Mouse (Mus musculus): ENCODE data around the gene Parp3. TPM values are rescaled to one million over a fixed set of nuclear protein-coding genes. Genes with fewer than 3 reads are reported as not detected.

Gene Parp3
- polyA plus RNA-seq, 1 experiment from 2014 or later: 0.70 TPM

GRCm38 (mm10) chr9:106448498-106449031, 28.2 kb downstream of the Parp3 start:
- peak; percentile 60 for ATAC-seq
- no peak overlapping the region for H3K27ac ChIP-seq (ENCODE audit: low read length)
- H3K4me1 ChIP-seq (replicated peaks; ENCODE audit: control insufficient read depth, insufficient read depth, low read length): peaks cover 38% of the 10 kb centered on the region
- peak overlapping the region; percentile 58 for H3K9ac ChIP-seq (replicated peaks; ENCODE audit: low read depth, low read length)
- H3K4me3 ChIP-seq (replicated peaks; ENCODE audit: low read length): peak overlapping the region; percentile 44
- H3K27me3 ChIP-seq (replicated peaks; ENCODE audit: control insufficient read depth, insufficient read depth, low read length): no peaks in the 10 kb centered on the region
- H3K36me3 ChIP-seq (ENCODE audit: control insufficient read depth, insufficient read depth): no peaks in the 10 kb centered on the region
- H3K9me3 ChIP-seq (ENCODE audit: control insufficient read depth, low read length): no peaks in the 10 kb centered on the region
- 1% methylated on average over 23 of the region's 23 CpGs for WGBS
- H3K4me2 ChIP-seq (ENCODE audit: low read length): peak overlapping the region; percentile 78

- Histone ChIP-seq H3K27ac (ENCODE audit: low read length) (peak overlapping the region; percentile 43), H3K4me2 (ENCODE audit: low read length) (peak overlapping the region; percentile 78), H3K9ac (replicated peaks; ENCODE audit: low read depth, low read length) (peak overlapping the region; percentile 76), H3K36me3 (ENCODE audit: control insufficient read depth, insufficient read depth) (no peaks in the 10 kb centered on the region), H3K27me3 (replicated peaks; ENCODE audit: control insufficient read depth, insufficient read depth, low read length) (no peaks in the 10 kb centered on the region), H3K4me3 (replicated peaks; ENCODE audit: low read length) (peak overlapping the region; percentile 61), H3K4me1 (replicated peaks; ENCODE audit: control insufficient read depth, insufficient read depth, low read length) (peaks cover 35% of the 10 kb centered on the region), H3K9me3 (ENCODE audit: control insufficient read depth, low read length) (no peaks in the 10 kb centered on the region)
- 37% methylated on average over 9 of the region's 9 CpGs for WGBS
- 0 out of 2 replicates have a peak, but pooled peaks have one; percentile 10 for ATAC-seq
Measured at GRCm38 (mm10) chr9:106447951-106448350, 28.8 kb downstream of the Parp3 start.

- peak within 1 kb of the TSS; percentile 58 for H3K27ac ChIP-seq (ENCODE audit: low read length)
- H3K9me3 ChIP-seq (ENCODE audit: control insufficient read depth, low read length): no peaks in the 10 kb centered on the region
- peaks cover 29% of the 10 kb centered on the region for H3K4me1 ChIP-seq (replicated peaks; ENCODE audit: control insufficient read depth, insufficient read depth, low read length)
- H3K4me2 ChIP-seq (ENCODE audit: low read length): peak within 1 kb of the TSS; percentile 78
- peak within 1 kb of the TSS; percentile 61 for H3K4me3 ChIP-seq (replicated peaks; ENCODE audit: low read length)
- H3K36me3 ChIP-seq (ENCODE audit: control insufficient read depth, insufficient read depth): no peaks in the 10 kb centered on the region
- H3K27me3 ChIP-seq (replicated peaks; ENCODE audit: control insufficient read depth, insufficient read depth, low read length): no peaks in the 10 kb centered on the region
- ATAC-seq: peak; percentile 82
- under 1% methylated on average over 24 of the region's 24 CpGs for WGBS
- peak within 1 kb of the TSS; percentile 76 for H3K9ac ChIP-seq (replicated peaks; ENCODE audit: low read depth, low read length)
Measured at GRCm38 (mm10) chr9:106447348-106447747, 29.4 kb downstream of the Parp3 start, which contains the start of the genes Abhd14b and Abhd14a. Gene Abhd14b, plus strand, starts transcription at chr9:106447459. Gene Abhd14a, minus strand, starts transcription at chr9:106447678.

GRCm38 (mm10) chr9:106444836-106445235, 31.9 kb downstream of the Parp3 start:
- Histone ChIP-seq H3K4me1 (replicated peaks; ENCODE audit: control insufficient read depth, insufficient read depth, low read length) (peaks cover 26% of the 10 kb centered on the region), H3K27me3 (replicated peaks; ENCODE audit: control insufficient read depth, insufficient read depth, low read length) (no peaks in the 10 kb centered on the region), H3K9ac (replicated peaks; ENCODE audit: low read depth, low read length) (no peak overlapping the region), H3K27ac (ENCODE audit: low read length) (no peak overlapping the region), H3K4me3 (replicated peaks; ENCODE audit: low read length) (no peak overlapping the region), H3K36me3 (ENCODE audit: control insufficient read depth, insufficient read depth) (no peaks in the 10 kb centered on the region), H3K4me2 (ENCODE audit: low read length) (no peak overlapping the region), H3K9me3 (ENCODE audit: control insufficient read depth, low read length) (no peaks in the 10 kb centered on the region)
- 87% methylated on average over 4 of the region's 4 CpGs for WGBS
- ATAC-seq: no peak

- Histone ChIP-seq H3K4me1 (replicated peaks; ENCODE audit: control insufficient read depth, insufficient read depth, low read length) (peaks cover 23% of the 10 kb centered on the region), H3K9me3 (ENCODE audit: control insufficient read depth, low read length) (no peaks in the 10 kb centered on the region), H3K4me2 (ENCODE audit: low read length) (no peak overlapping the region), H3K4me3 (replicated peaks; ENCODE audit: low read length) (no peak overlapping the region), H3K36me3 (ENCODE audit: control insufficient read depth, insufficient read depth) (no peaks in the 10 kb centered on the region), H3K27ac (ENCODE audit: low read length) (no peak overlapping the region), H3K27me3 (replicated peaks; ENCODE audit: control insufficient read depth, insufficient read depth, low read length) (no peaks in the 10 kb centered on the region), H3K9ac (replicated peaks; ENCODE audit: low read depth, low read length) (no peak overlapping the region)
- 78% methylated on average over 5 of the region's 5 CpGs for WGBS
- no peak for ATAC-seq
Measured at GRCm38 (mm10) chr9:106442680-106443079, 34.1 kb downstream of the Parp3 start.

GRCm38 (mm10) chr9:106436566-106436965, 40.2 kb downstream of the Parp3 start:
- no peaks in the 10 kb centered on the region for H3K27me3 ChIP-seq (replicated peaks; ENCODE audit: control insufficient read depth, insufficient read depth, low read length)
- H3K4me1 ChIP-seq (replicated peaks; ENCODE audit: control insufficient read depth, insufficient read depth, low read length): peaks cover 16% of the 10 kb centered on the region
- no peaks in the 10 kb centered on the region for H3K9me3 ChIP-seq (ENCODE audit: control insufficient read depth, low read length)
- no peak overlapping the region for H3K4me2 ChIP-seq (ENCODE audit: low read length)
- H3K36me3 ChIP-seq (ENCODE audit: control insufficient read depth, insufficient read depth): peaks cover 10% of the 10 kb centered on the region; the same call in 1 of the 2 replicates
- ATAC-seq: no peak
- H3K27ac ChIP-seq (ENCODE audit: low read length): no peak overlapping the region
- no peak overlapping the region for H3K9ac ChIP-seq (replicated peaks; ENCODE audit: low read depth, low read length)
- 85% methylated on average over 9 of the region's 9 CpGs for WGBS
- H3K4me3 ChIP-seq (replicated peaks; ENCODE audit: low read length): no peak overlapping the region

- no peaks in the 10 kb centered on the region for H3K27me3 ChIP-seq (replicated peaks; ENCODE audit: control insufficient read depth, insufficient read depth, low read length)
- peaks cover 10% of the 10 kb centered on the region; the same call in 1 of the 2 replicates for H3K36me3 ChIP-seq (ENCODE audit: control insufficient read depth, insufficient read depth)
- no peak overlapping the region for H3K4me3 ChIP-seq (replicated peaks; ENCODE audit: low read length)
- peaks cover 19% of the 10 kb centered on the region for H3K4me1 ChIP-seq (replicated peaks; ENCODE audit: control insufficient read depth, insufficient read depth, low read length)
- H3K9me3 ChIP-seq (ENCODE audit: control insufficient read depth, low read length): no peaks in the 10 kb centered on the region
- ATAC-seq: no peak
- no peak overlapping the region for H3K9ac ChIP-seq (replicated peaks; ENCODE audit: low read depth, low read length)
- 76% methylated on average over 7 of the region's 7 CpGs for WGBS
- H3K27ac ChIP-seq (ENCODE audit: low read length): no peak overlapping the region
- H3K4me2 ChIP-seq (ENCODE audit: low read length): no peak overlapping the region
Measured at GRCm38 (mm10) chr9:106433389-106433788, 43.4 kb downstream of the Parp3 start.

GRCm38 (mm10) chr9:106430015-106430264, 46.8 kb downstream of the Parp3 start:
- Histone ChIP-seq H3K9me3 (ENCODE audit: control insufficient read depth, low read length) (no peaks in the 10 kb centered on the region), H3K4me1 (replicated peaks; ENCODE audit: control insufficient read depth, insufficient read depth, low read length) (peaks cover 10% of the 10 kb centered on the region), H3K27ac (ENCODE audit: low read length) (peak overlapping the region; percentile 88), H3K4me2 (ENCODE audit: low read length) (peak overlapping the region; percentile 69), H3K4me3 (replicated peaks; ENCODE audit: low read length) (peak overlapping the region; percentile 67), H3K36me3 (ENCODE audit: control insufficient read depth, insufficient read depth) (peaks cover 10% of the 10 kb centered on the region; the same call in 1 of the 2 replicates), H3K9ac (replicated peaks; ENCODE audit: low read depth, low read length) (peak overlapping the region; percentile 70), H3K27me3 (replicated peaks; ENCODE audit: control insufficient read depth, insufficient read depth, low read length) (no peaks in the 10 kb centered on the region)
- 3% methylated on average over 4 of the region's 4 CpGs for WGBS
- no peak for ATAC-seq

- peaks cover 10% of the 10 kb centered on the region for H3K4me1 ChIP-seq (replicated peaks; ENCODE audit: control insufficient read depth, insufficient read depth, low read length)
- H3K36me3 ChIP-seq (ENCODE audit: control insufficient read depth, insufficient read depth): peaks cover 10% of the 10 kb centered on the region; the same call in 1 of the 2 replicates
- ATAC-seq: peak; percentile 91
- H3K27ac ChIP-seq (ENCODE audit: low read length): peak within 1 kb of the TSS; percentile 96
- no peaks in the 10 kb centered on the region for H3K9me3 ChIP-seq (ENCODE audit: control insufficient read depth, low read length)
- peak within 1 kb of the TSS; percentile 70 for H3K9ac ChIP-seq (replicated peaks; ENCODE audit: low read depth, low read length)
- peak within 1 kb of the TSS; percentile 69 for H3K4me2 ChIP-seq (ENCODE audit: low read length)
- H3K27me3 ChIP-seq (replicated peaks; ENCODE audit: control insufficient read depth, insufficient read depth, low read length): no peaks in the 10 kb centered on the region
- H3K4me3 ChIP-seq (replicated peaks; ENCODE audit: low read length): peak within 1 kb of the TSS; percentile 67
- WGBS: under 1% methylated on average over 55 of the region's 55 CpGs
Measured at GRCm38 (mm10) chr9:106429221-106430014, 47.3 kb downstream of the Parp3 start, which contains the start of gene Rpl29. Gene Rpl29, plus strand, starts transcription at chr9:106429454.
